Mouse (Mus musculus) midbrain, embryonic 13.5 days (tissue): Measurements from ENCODE around the gene Sgcd. TPM values are rescaled to one million over a fixed set of nuclear protein-coding genes. Genes with fewer than 3 reads are reported as not detected.
"Not testable (repeated sequence)": the region's sequence is repeated elsewhere in the genome, so short reads cannot be mapped to it uniquely, and the experiment has no call there.

Experiments
- ATAC-seq: fragments of 200-750 bp; cut with Nextera tagmentation; 2 replicates; pipeline ENCODE4 v1.8.0; 2017; ENCODE audit warnings: mild to moderate bottlenecking, moderate TSS enrichment, moderate library complexity
- H3K27ac ChIP-seq: fragments of 300-500 bp; sonication (generic); 2 replicates; pipeline ENCODE4 v1.5.1; 2015; ENCODE audit warnings: inconsistent platforms, mild to moderate bottlenecking, moderate library complexity
- H3K27me3 ChIP-seq: fragments of 300-500 bp; sonication (generic); 2 replicates; pipeline ENCODE4 v1.6.1; 2015; ENCODE audit warnings: mild to moderate bottlenecking, inconsistent platforms
- H3K36me3 ChIP-seq: fragments of 300-500 bp; sonication (generic); 2 replicates; pipeline ENCODE4 v1.6.1; 2015; ENCODE audit warnings: mild to moderate bottlenecking, inconsistent platforms
- H3K4me1 ChIP-seq: fragments of 300-500 bp; sonication (generic); replicated peaks from 2 replicates; pipeline ENCODE4 v1.6.1; 2015; ENCODE audit warnings: inconsistent platforms
- H3K4me2 ChIP-seq: fragments of 300-500 bp; sonication (generic); replicated peaks from 2 replicates; pipeline ENCODE4 v1.6.1; 2015; ENCODE audit warnings: moderate library complexity, mild to moderate bottlenecking, inconsistent platforms
- H3K4me3 ChIP-seq: fragments of 300-500 bp; sonication (generic); replicated peaks from 2 replicates; pipeline ENCODE4 v1.5.1; 2015; ENCODE audit warnings: mild to moderate bottlenecking, inconsistent platforms
- H3K9ac ChIP-seq: fragments of 300-500 bp; sonication (generic); replicated peaks from 2 replicates; pipeline ENCODE4 v1.6.1; 2015; ENCODE audit warnings: mild to moderate bottlenecking, inconsistent platforms
- H3K9me3 ChIP-seq: fragments of 300-500 bp; sonication (generic); 2 replicates; pipeline ENCODE4 v1.6.1; 2016; ENCODE audit warnings: mild to moderate bottlenecking, inconsistent platforms
- WGBS: fragments of 180-500 bp; shearing (Covaris S2); methylation state at CpG from one replicate; pipeline ENCODE4 v1.1.7; 2015; 5-methylcytosine and 5-hydroxymethylcytosine counted together
- polyA plus RNA-seq: library from polyadenylated mRNA; unstranded; fragments of >200 nt; fragmentation: Nextera tagmentation; extraction: Ambion mirVana; gene quantifications from 2 replicates; pipeline ENCODE4 v1.2.1, GENCODE M21; 2015

Sgcd gene
- polyA plus RNA-seq, 1 experiment from 2014 or later, result 3.1 TPM

DNA sequence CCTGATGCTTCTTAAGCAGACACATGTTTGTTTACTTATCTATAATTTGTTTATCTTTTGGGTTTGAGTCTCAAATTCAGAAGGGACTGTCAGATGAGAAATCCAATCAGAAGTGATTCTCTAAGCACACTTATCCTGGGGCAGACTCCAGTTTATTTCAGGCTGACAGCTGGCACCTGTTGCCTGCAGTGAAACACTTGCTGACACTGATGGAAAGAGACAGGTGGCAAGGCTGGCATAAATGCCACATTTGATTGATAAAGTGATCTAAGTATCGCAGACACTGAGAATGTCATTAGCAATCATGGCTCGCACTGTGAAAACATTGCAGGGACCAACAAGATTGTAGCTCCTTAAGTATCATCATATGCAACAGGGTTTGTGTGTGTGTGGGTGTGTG lies 222.9 kb downstream of the Sgcd start:
- no peaks in the 10 kb centered on the region for H3K36me3 ChIP-seq
- no peaks in the 10 kb centered on the region for H3K27me3 ChIP-seq
- no peak overlapping the region for H3K4me3 ChIP-seq
- H3K9ac ChIP-seq, result no peak overlapping the region
- no peak for ATAC-seq
- no peaks in the 10 kb centered on the region for H3K4me1 ChIP-seq
- 90% methylated on average over 2 of the region's 2 CpGs for WGBS
- H3K9me3 ChIP-seq, result no peaks in the 10 kb centered on the region
- H3K4me2 ChIP-seq, result no peak overlapping the region
- H3K27ac ChIP-seq, result no peak overlapping the region

DNA sequence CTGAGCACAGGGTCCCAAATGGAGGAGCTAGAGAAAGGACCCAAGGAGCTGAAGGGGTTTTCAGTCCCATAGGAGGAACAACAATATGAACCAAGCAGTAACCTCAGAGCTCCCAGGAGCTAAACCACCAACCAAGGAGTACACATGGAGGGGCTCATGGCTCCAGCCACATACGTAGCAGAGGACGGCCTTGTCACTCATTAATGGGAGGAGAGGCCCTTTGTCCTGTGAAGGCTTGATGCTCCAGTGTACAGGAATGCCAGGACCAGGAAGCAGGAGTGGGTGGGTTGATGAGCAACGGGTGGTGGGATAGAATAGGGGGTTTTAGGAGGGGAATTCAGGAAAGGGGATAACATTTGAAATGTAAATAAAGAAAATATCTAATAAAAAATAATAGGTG lies 225.2 kb downstream of the Sgcd start:
- H3K4me1 ChIP-seq, H3K9ac ChIP-seq, H3K27me3 ChIP-seq, H3K4me3 ChIP-seq, ATAC-seq, H3K36me3 ChIP-seq, H3K4me2 ChIP-seq, H3K27ac ChIP-seq, H3K9me3 ChIP-seq: not testable (repeated sequence)
- WGBS, result 92% methylated on average over 3 of the region's 3 CpGs

DNA sequence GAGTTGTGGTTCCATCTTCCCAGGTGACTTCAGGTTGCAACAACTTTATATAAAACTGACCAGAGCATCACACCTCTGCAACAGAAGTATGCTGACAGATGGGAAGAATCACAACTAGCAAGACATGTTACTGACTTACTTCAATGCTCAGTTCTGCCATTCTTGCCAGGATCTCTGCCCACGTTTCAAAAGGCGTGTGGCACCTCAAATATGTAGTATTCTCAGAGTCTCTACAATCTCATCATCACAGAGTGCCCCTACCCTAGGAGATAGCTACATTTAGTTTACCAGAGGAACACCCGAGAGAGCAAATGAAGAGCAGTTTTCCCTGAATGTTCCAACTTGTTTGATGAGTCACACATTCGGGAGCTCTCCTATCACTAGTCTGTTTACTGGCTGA lies 229.8 kb downstream of the Sgcd start:
- Histone ChIP-seq H3K4me2 (no peak overlapping the region), H3K27me3 (no peaks in the 10 kb centered on the region), H3K4me1 (no peaks in the 10 kb centered on the region), H3K4me3 (no peak overlapping the region), H3K36me3 (no peaks in the 10 kb centered on the region), H3K9ac (no peak overlapping the region), H3K9me3 (0 out of 2 replicates have a peak, but pooled peaks cover 3% of the 10 kb centered on the region), H3K27ac (no peak overlapping the region)
- 88% methylated on average over 4 of the region's 4 CpGs for WGBS
- no peak for ATAC-seq

DNA sequence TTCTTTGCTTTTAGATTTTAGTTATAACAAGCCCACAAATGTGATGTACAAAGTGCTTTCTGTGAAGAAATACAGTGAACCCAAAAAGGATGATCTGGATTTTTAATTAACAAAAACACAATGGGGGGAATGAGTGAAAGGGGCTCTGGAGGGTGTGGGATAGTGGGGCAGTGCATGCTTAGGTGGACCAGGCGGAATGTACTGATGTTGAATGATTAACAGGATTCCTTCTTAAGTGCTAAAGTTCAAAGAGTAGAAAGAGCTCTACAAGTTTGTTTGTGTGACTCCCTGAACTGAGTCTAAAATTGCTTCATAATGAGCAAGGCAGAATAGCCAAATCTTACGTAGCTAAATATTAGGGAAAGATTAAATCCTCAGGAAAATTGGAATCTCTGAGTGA lies 246.0 kb downstream of the Sgcd start:
- H3K9me3 ChIP-seq, result no peaks in the 10 kb centered on the region
- 77% methylated on average over 2 of the region's 2 CpGs for WGBS
- H3K9ac ChIP-seq, result no peak overlapping the region
- H3K4me1 ChIP-seq, result no peaks in the 10 kb centered on the region
- H3K4me2 ChIP-seq, result no peak overlapping the region
- no peak for ATAC-seq
- no peaks in the 10 kb centered on the region for H3K27me3 ChIP-seq
- no peak overlapping the region for H3K4me3 ChIP-seq
- no peaks in the 10 kb centered on the region for H3K36me3 ChIP-seq
- H3K27ac ChIP-seq, result no peak overlapping the region

DNA sequence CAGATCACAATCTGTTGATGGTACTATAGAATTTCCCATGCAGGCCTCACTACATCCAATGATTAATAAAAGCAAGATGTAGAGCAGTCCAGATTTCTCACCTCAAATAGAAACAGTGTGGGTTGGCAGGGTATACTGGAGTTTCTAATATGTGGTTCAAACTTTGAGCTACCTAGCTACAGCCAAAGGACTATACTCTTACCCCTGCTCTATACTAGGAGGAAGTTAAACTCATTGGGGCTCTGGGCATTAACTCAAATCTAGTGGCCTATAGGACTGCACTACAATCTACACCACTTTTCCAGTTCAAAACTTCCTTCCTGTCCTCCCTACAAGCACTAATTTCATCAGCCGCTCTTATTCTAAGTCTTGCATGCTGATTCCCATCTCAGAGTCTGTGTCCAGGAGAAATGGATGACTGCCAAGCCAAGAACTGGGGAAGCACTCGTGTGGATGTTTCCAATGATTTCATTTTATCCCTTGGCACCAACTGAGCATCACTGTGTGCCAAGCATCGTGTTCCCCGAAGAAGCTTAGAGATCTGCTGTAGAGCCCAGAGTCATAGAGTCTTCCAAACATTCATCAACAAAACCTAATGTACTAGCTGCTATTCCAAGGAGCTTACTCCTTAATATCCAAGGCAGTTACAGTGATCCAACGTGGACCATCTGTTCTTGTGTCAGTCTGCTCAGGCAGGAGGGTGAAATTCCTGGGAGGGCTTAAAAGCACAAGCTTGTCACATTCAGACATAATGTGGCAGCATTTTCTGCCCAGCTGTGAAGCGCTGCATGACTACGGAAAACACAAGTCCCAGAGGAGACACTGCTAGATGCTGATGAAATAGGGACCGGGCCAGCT lies 283.6 kb downstream of the Sgcd start:
- no peak overlapping the region for H3K9ac ChIP-seq
- 73% methylated on average over 8 of the region's 8 CpGs for WGBS
- H3K27me3 ChIP-seq, result no peaks in the 10 kb centered on the region
- no peak overlapping the region for H3K4me2 ChIP-seq
- H3K9me3 ChIP-seq, result no peaks in the 10 kb centered on the region
- 0 out of 2 replicates have a peak, but pooled peaks cover 4% of the 10 kb centered on the region for H3K4me1 ChIP-seq
- no peaks in the 10 kb centered on the region for H3K36me3 ChIP-seq
- no peak overlapping the region for H3K27ac ChIP-seq
- 0 out of 2 replicates have a peak, but pooled peaks have one; percentile 34 for ATAC-seq
- H3K4me3 ChIP-seq, result no peak overlapping the region

DNA sequence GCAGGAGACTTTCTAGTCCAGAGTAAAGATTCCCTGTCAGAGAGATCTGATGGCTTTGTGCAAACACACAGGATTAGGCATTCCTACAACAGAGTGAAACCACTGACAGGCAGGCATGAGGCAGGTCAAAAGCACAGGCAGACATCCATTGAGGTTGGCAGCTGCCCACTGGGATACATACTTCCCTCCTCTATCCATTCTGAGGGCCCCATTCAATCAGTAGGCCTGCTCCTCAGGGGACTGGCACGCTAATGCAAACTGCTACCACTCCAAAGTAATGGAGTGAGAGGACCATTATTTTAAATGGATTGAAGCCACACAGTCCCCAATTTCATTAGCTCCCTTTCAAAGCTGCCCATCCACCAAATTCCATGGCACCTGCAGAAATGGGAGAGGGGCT lies 293.2 kb downstream of the Sgcd start:
- Histone ChIP-seq H3K27me3 (no peaks in the 10 kb centered on the region), H3K9ac (no peak overlapping the region), H3K9me3 (no peaks in the 10 kb centered on the region), H3K4me1 (no peaks in the 10 kb centered on the region), H3K27ac (no peak overlapping the region), H3K4me3 (no peak overlapping the region), H3K4me2 (no peak overlapping the region), H3K36me3 (no peaks in the 10 kb centered on the region)
- ATAC-seq, result no peak
- 15% methylated on average over 1 of the region's 1 CpGs for WGBS

DNA sequence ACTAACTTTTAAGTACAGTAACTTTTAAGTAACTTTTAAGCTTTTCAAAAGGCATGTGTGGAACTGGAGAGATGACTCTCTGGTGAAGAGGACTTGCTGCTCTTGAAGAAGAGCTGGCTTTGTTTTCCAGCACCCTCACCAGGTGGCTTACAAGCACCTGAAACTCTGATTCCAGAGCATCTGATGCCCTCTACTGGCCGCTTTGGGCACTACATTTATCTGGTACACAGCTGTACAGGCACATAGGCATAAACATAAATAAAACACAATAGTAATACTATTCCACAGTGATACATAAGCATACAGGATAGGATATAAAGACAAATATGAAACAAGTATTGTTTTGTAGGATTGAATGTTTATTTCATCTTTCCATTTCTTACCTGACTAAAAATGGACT lies 330.6 kb downstream of the Sgcd start:
- ATAC-seq, result no peak
- Histone ChIP-seq H3K27ac (no peak overlapping the region), H3K36me3 (no peaks in the 10 kb centered on the region), H3K4me1 (no peaks in the 10 kb centered on the region), H3K27me3 (no peaks in the 10 kb centered on the region), H3K9me3 (no peaks in the 10 kb centered on the region), H3K4me3 (no peak overlapping the region), H3K4me2 (no peak overlapping the region), H3K9ac (no peak overlapping the region)
- WGBS, result 0% methylated on average over 1 of the region's 1 CpGs

DNA sequence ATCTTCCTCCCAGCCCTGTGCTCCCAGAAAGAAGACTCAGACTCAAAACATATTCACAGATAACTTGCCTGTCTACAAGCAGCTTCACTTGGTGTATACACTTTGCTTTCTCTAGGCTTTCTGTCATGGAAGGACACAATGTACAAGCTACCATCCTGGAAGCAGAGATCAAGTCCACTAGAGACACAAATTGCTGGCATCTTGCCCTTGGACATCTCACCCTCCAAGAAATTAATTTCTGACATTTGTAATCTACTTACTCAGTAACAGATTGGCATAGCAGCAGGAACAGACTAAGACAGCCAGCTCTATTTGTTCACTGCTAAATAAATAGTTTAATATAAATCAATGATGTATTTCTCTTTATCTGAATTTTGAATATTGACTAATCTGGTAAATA lies 342.9 kb downstream of the Sgcd start:
- no peaks in the 10 kb centered on the region for H3K9me3 ChIP-seq
- no peak overlapping the region for H3K4me3 ChIP-seq
- no peaks in the 10 kb centered on the region for H3K27me3 ChIP-seq
- H3K9ac ChIP-seq, result no peak overlapping the region
- no peak overlapping the region for H3K4me2 ChIP-seq
- H3K36me3 ChIP-seq, result no peaks in the 10 kb centered on the region
- no peak overlapping the region for H3K27ac ChIP-seq
- ATAC-seq, result no peak
- peaks cover 13% of the 10 kb centered on the region for H3K4me1 ChIP-seq

DNA sequence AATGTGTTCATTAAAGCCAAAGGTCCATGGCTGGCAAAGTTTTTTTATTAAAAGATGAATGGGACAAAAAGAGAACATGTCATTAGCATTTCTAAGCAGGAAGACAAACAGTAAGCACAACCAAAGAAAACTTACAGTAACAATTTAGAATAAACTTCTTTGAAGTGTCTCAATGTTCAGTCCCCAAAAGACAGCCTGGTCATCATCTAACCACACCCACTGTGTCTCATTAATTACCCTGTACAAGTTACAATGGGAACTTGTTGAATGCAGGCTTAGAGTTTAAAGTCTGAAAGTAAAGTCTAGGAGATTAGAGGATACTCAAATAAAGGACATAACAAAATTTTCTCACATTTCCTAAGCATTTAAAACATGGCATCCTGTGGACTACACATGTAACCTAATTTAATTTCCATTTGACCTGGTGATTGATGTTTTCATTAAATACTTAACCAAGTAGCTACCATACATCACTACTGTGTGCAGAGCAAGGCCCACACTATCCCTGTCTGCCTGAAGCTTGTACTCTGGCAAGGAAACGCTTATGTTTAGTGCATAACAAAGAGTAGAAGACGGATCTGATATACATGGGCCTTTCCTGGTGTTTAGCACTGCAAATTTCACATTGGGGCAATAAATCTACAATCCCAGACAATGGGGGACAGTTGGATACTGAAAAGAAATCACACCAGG lies 347.1 kb downstream of the Sgcd start:
- no peak overlapping the region for H3K4me3 ChIP-seq
- H3K27ac ChIP-seq, result no peak overlapping the region
- peak; percentile 65; the same call in 1 of the 2 replicates for ATAC-seq
- no peaks in the 10 kb centered on the region for H3K9me3 ChIP-seq
- H3K9ac ChIP-seq, result no peak overlapping the region
- peaks cover 18% of the 10 kb centered on the region for H3K4me1 ChIP-seq
- no peak overlapping the region for H3K4me2 ChIP-seq
- no peaks in the 10 kb centered on the region for H3K36me3 ChIP-seq
- H3K27me3 ChIP-seq, result no peaks in the 10 kb centered on the region
- 25% methylated on average over 2 of the region's 2 CpGs for WGBS

DNA sequence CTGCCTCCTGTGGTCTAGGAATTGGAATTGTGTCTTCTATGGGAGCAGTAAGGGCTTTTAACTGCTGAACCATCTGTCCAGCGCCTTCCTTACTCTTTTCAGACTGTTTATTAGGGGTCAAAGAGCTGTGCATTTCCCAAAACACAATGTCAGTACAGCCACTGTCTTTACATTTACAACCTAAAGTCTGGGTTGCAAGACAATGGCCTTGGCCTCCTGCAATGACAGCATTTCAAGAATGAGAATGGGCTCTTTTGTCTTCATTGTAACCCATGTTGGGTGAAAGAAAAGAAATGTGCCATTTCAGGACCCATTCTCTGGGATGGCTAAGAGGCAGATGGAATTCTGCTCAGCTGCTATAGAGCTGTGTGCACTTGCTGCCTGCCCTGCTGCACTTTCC lies 348.2 kb downstream of the Sgcd start:
- Histone ChIP-seq H3K9me3 (no peaks in the 10 kb centered on the region), H3K27me3 (no peaks in the 10 kb centered on the region), H3K36me3 (no peaks in the 10 kb centered on the region), H3K4me2 (no peak overlapping the region), H3K27ac (no peak overlapping the region), H3K4me1 (peaks cover 18% of the 10 kb centered on the region), H3K4me3 (no peak overlapping the region), H3K9ac (no peak overlapping the region)
- 0% methylated on average over 1 of the region's 1 CpGs for WGBS
- 0 out of 2 replicates have a peak, but pooled peaks have one; percentile 48 for ATAC-seq

DNA sequence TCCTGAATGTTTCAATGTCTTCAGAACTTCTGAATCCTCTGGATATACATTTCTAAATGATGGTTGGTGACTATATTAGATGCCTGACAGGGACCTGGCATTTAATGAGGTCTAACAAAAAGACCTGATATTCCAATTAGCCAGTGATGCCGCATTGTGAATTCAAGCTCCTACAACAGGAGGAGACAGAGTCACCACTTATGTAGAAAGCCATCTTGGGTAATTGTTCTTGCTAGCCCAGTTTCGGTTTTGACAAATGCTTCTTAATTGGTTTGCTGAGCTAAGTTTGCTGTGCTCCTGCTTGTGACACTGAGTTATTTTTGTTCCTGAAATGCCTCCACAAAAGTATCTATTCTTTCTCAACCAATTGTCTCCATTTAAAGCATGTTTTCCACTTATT lies 358.6 kb downstream of the Sgcd start:
- 83% methylated on average over 2 of the region's 2 CpGs for WGBS
- H3K27ac ChIP-seq, result no peak overlapping the region
- no peak overlapping the region for H3K9ac ChIP-seq
- H3K4me3 ChIP-seq, result no peak overlapping the region
- H3K4me2 ChIP-seq, result no peak overlapping the region
- H3K27me3 ChIP-seq, result no peaks in the 10 kb centered on the region
- no peaks in the 10 kb centered on the region for H3K9me3 ChIP-seq
- ATAC-seq, result no peak
- no peaks in the 10 kb centered on the region for H3K36me3 ChIP-seq
- 0 out of 2 replicates have a peak, but pooled peaks cover 4% of the 10 kb centered on the region for H3K4me1 ChIP-seq

DNA sequence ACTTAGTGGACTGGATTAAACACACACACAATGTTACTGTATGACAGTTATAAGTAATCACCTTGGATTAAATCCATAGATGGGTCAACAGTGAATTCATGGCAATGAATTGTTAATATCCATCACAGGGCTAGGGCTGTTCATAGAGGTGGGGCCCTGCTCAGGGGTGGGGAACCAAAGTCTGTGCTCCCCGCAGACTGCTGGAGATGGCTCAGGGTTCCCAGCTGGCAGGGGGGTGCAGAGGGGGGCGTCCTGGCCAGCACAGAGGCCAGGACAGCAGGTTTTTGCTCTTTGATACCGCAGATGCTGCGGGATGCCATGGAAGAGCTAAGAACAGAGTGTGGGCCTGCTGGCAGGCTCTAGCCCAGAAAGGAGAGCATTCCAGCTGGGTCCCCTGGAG lies 378.9 kb downstream of the Sgcd start:
- no peak for ATAC-seq
- Histone ChIP-seq H3K4me2 (no peak overlapping the region), H3K4me3 (no peak overlapping the region), H3K9ac (no peak overlapping the region), H3K9me3 (no peaks in the 10 kb centered on the region), H3K4me1 (no peaks in the 10 kb centered on the region), H3K27me3 (no peaks in the 10 kb centered on the region), H3K27ac (no peak overlapping the region), H3K36me3 (no peaks in the 10 kb centered on the region)
- WGBS, result 89% methylated on average over 4 of the region's 4 CpGs
